Mouse (Mus musculus): Measurements from ENCODE around the gene Lsm11. TPM values are rescaled to one million over a fixed set of nuclear protein-coding genes. Genes with fewer than 3 reads are reported as not detected.

Lsm11 gene
- polyA plus RNA-seq, 1 experiment from 2014 or later, result 0.96 TPM

DNA sequence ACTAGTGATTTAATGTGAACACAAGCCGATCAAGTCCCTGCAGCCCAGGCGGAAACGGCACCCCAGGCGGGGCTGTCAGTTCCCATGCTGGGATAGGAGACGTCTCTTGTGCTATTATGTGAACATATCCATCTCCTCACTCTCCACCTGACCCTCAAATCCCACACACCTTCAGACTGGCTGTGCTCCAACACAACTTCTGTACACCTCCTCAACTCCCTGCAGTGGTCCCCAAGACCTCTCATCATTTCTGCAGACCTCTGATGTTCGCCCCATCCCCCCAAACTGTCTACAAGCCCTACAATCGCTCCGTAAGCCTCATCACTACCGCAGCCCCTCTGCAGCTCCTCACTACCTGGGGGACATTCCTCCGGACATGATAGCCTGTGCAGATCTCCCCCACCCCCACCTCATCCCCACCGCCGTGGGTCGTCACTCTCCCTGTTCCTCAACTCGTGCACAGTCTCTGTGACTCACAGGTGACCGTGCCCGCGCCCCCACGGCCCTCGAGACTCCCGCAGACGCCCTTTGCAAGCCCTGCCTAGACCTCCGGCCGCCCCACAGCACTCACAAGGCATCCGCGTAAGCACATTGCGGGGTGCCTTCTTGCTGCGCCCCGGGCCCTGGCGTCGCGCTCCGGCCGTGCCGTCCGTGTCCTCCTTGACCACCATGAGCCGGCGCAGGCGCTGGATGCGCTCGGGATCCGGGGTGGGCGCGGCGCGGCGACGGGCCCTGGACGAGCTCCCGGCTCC lies 668 bp downstream of the Lsm11 start:
- Histone ChIP-seq H3K4me3 (ENCODE audit: inconsistent target) (peak overlapping the region; percentile 57), H3K27ac (no peak overlapping the region), H3K79me2 (ENCODE audit: inconsistent target) (peaks cover 37% of the 10 kb centered on the region), H3K36me3 (ENCODE audit: inconsistent target) (0 out of 2 replicates have a peak, but pooled peaks cover 5% of the 10 kb centered on the region)
- under 1% methylated on average over 49 of the region's 49 CpGs for WGBS (ENCODE audit: missing documents)

DNA sequence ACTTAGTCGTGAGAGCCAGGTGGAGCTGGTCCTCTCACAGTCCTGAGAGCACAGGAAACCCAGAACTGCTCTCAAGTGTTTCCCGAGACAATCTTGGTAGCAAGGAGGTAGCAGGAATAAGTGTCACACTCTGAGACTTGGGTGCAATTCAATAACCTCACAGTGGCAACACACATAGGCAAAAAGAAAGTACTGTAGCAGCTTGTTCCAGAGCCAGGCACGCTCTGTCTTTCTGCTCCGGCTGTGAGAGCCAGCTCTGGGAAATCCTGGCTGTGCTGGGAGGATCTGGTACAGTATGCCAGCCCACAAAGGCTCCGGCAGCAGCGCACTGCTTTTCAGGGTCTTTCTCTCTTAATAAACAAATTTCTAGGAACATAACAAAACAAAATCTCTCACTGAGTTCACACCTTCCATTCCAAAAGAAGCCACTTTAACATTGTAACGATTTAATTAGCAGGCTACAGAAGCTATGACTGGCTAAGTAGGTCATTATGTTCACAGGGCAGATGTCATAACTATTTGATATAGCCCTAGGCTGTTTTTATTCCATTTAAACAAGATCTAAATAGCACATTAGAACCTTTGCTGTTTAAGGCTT lies 1.5 kb downstream of the Lsm11 start:
- Histone ChIP-seq H3K27ac (no peak overlapping the region), H3K79me2 (ENCODE audit: inconsistent target) (peaks cover 37% of the 10 kb centered on the region), H3K4me3 (ENCODE audit: inconsistent target) (peak overlapping the region; percentile 57; the same call in 1 of the 2 replicates), H3K36me3 (ENCODE audit: inconsistent target) (no peaks in the 10 kb centered on the region)
- WGBS (ENCODE audit: missing documents), result 87% methylated on average over 7 of the region's 7 CpGs

DNA sequence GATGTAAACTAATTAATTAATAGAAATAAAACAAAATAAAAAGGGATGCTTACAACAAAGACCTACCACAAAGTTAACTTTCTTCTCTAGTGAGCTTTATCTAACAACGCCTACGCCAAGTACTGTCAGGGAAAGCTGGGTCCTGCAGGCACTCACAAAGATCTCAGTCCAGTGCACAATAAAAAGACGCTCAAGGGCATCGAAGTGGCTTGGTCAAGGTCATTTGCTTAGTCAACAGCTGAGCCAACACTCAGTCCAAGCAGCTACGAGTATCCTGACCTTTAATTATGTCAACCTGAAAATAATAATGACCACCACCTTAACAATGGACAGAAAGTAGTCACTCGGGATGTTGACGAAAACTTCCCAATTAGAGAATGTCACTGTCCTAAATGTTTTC lies 2.5 kb downstream of the Lsm11 start:
- Histone ChIP-seq H3K36me3 (ENCODE audit: inconsistent target) (no peaks in the 10 kb centered on the region), H3K79me2 (ENCODE audit: inconsistent target) (peaks cover 37% of the 10 kb centered on the region), H3K4me3 (ENCODE audit: inconsistent target) (no peak overlapping the region), H3K27ac (no peak overlapping the region)
- 93% methylated on average over 7 of the region's 7 CpGs for WGBS (ENCODE audit: missing documents)

DNA sequence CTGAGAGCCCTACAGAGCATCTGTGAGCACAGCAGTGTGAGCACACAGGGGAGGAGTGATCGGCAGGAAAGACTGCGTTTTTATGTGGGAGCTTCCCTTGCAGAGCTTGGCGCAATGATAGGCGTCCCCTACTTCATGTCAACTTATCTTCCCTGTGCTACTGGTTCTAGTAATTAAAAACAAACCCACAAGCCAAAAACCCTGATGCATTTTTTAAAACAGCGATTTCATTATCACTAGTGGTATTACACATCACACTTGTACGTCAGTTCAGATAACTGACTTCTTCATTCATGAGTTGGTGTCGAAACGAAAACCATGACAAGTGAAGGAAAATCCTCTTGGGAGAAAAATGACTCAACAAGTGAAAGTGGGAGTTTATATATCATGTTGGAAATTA lies 5.8 kb downstream of the Lsm11 start:
- WGBS (ENCODE audit: missing documents), result 93% methylated on average over 8 of the region's 8 CpGs
- no peak overlapping the region for H3K27ac ChIP-seq
- H3K4me3 ChIP-seq (ENCODE audit: inconsistent target), result no peak overlapping the region
- peaks cover 33% of the 10 kb centered on the region for H3K79me2 ChIP-seq (ENCODE audit: inconsistent target)
- H3K36me3 ChIP-seq (ENCODE audit: inconsistent target), result peaks cover 3% of the 10 kb centered on the region; the same call in 1 of the 2 replicates

DNA sequence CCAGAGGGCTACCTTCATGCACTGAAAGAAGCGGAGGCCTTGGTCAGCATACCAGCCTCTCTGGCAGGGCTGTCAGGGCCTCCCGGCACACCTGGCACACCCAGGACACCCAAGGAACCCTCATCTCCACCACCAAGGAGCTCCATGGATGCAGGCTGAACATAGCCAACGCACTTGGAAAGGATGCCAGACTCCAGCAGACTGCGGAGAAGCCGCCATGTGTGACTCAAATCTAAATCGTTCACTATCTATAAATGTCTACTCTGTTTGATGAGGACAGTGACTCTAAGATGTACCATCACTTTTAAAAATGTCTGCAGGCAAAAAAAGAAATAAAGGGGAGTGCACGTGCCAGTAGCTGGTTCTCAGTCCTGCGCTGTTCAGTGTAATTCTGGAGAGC lies 7.3 kb downstream of the Lsm11 start:
- Histone ChIP-seq H3K4me3 (ENCODE audit: inconsistent target) (no peak overlapping the region), H3K79me2 (ENCODE audit: inconsistent target) (peaks cover 19% of the 10 kb centered on the region), H3K27ac (no peak overlapping the region), H3K36me3 (ENCODE audit: inconsistent target) (peaks cover 11% of the 10 kb centered on the region; the same call in 1 of the 2 replicates)
- 99% methylated on average over 8 of the region's 8 CpGs for WGBS (ENCODE audit: missing documents)

DNA sequence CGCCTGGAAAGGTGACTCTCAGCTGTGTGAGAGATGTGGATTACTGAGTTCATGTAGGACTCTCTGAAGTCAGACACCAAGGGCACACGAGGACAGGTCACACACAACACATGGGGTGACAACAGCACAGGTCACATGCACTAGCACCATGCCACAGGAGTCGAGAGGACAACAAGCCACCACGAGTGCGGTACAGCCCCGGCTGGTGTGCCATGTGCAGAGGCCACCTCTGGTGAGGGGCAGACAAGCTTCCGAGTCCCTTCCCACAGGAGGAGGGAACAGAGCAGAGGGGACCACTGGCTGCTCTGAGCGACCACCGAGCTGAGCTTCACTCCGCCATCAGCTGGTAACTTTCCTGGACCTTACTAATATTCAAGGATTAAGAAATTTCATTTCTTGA lies 12.0 kb downstream of the Lsm11 start:
- Histone ChIP-seq H3K4me3 (ENCODE audit: inconsistent target) (no peak overlapping the region), H3K79me2 (ENCODE audit: inconsistent target) (no peaks in the 10 kb centered on the region), H3K36me3 (ENCODE audit: inconsistent target) (peaks cover 11% of the 10 kb centered on the region; the same call in 1 of the 2 replicates), H3K27ac (no peak overlapping the region)
- 97% methylated on average over 10 of the region's 10 CpGs for WGBS (ENCODE audit: missing documents)

DNA sequence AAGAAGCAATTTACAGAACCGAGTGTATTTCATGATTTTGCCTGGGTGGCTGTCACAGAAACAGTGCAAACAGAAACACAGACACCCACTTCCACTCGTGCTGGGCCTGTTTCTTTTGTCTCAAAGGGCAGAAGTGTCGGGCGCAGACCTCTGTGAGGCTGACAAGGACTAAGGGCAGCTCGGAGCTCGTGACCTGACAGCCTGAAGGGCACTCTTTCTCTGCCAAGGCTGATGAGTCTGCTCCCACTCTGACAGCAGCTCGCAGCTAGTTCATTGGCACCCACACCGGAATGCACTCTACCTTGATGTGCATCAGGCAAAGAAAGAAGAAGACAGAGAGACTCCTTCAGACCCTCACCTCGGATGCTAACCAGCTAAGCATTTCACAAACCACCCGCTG lies 15.2 kb downstream of the Lsm11 start:
- Histone ChIP-seq H3K27ac (no peak overlapping the region), H3K36me3 (ENCODE audit: inconsistent target) (peaks cover 11% of the 10 kb centered on the region; the same call in 1 of the 2 replicates), H3K79me2 (ENCODE audit: inconsistent target) (no peaks in the 10 kb centered on the region), H3K4me3 (ENCODE audit: inconsistent target) (no peak overlapping the region)
- 92% methylated on average over 10 of the region's 10 CpGs for WGBS (ENCODE audit: missing documents)

DNA sequence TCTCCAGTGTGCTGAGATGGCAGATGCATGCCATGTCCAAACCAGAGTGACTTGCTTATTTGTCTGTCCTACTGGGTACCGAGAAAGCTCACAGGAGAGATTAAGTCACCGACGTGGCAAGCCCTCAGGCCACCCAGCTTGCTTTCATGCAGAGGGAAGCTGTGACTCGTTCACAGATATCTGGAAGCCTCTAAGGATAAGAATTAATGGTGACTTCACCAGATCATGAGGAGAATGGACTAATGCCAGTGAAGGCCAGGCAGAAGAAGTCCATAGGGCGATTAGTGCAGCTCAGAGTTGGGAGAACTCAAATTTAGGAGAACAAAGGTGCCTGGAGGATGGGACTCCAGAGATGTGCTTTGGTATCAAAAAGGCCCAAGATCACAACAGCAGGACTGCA lies 17.3 kb downstream of the Lsm11 start:
- H3K27ac ChIP-seq, result no peak overlapping the region
- H3K36me3 ChIP-seq (ENCODE audit: inconsistent target), result no peaks in the 10 kb centered on the region
- WGBS (ENCODE audit: missing documents), result 82% methylated on average over 5 of the region's 5 CpGs
- H3K79me2 ChIP-seq (ENCODE audit: inconsistent target), result no peaks in the 10 kb centered on the region
- H3K4me3 ChIP-seq (ENCODE audit: inconsistent target), result no peak overlapping the region

DNA sequence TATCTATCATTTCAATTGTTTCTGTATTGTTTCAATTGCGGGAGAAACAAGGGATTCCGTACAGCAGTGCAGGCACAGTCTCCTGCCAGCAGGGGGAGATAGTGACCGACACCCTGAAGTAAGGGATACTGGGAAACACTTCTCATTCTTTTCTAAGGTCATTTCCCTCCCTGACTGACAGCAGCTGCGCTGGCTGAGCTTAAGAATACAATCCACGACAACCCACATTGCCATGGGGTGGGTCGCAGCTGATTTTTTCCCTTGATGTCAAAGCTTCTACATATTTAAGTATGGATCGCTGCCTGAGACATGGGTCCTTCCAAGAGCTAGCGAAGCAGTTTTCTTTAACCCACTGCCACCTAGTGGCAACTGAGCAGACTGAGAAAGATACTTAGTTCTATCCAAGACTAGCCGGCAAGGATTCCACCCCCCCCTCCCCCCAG lies 18.1 kb downstream of the Lsm11 start:
- no peaks in the 10 kb centered on the region for H3K79me2 ChIP-seq (ENCODE audit: inconsistent target)
- peak overlapping the region; percentile 18; the same call in 1 of the 2 replicates for H3K4me3 ChIP-seq (ENCODE audit: inconsistent target)
- H3K27ac ChIP-seq, result no peak overlapping the region
- H3K36me3 ChIP-seq (ENCODE audit: inconsistent target), result no peaks in the 10 kb centered on the region
- 1% methylated on average over 9 of the region's 9 CpGs for WGBS (ENCODE audit: missing documents)

DNA sequence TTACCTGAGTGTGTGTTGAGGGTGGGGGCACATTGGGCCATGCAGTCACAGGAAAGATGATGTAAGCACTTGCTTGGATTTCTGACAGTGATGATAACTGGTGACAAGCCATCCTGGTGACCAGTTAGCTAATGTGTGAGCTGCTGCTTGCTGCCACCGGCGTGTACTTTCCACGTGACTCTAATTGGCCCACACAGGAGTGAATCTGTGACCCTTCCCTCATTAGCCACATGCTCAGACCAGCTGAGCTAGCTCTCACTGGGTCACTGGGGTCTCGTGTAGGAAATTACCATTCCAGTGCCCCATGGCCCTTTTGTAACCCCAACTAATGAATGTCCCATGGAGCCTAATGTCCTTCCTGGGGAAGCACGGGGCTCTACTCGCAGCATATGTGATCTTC lies 19.3 kb downstream of the Lsm11 start:
- 95% methylated on average over 6 of the region's 6 CpGs for WGBS (ENCODE audit: missing documents)
- Histone ChIP-seq H3K27ac (no peak overlapping the region), H3K4me3 (ENCODE audit: inconsistent target) (no peak overlapping the region), H3K36me3 (ENCODE audit: inconsistent target) (no peaks in the 10 kb centered on the region), H3K79me2 (ENCODE audit: inconsistent target) (no peaks in the 10 kb centered on the region)

DNA sequence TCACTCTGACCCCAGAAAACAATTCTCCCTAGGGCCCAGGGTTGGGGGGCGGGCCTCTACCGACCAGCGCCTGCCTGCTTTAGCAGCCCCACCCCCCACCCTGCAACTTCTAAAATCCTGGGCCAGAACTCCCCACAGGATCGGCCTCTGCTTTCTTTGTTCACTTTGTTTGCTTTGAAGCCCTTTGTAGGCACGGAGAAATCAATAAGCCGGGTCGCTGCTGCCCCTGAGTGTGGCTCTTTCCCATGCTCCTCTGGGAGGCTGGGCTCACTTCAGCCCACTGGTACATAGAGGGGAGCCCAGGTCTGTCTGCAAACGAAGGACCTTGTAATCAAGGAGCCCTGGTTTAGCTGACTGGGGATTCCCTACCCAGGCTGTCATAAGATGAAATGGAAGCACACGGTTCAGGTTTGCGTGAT lies 23.2 kb downstream of the Lsm11 start:
- Histone ChIP-seq H3K4me3 (ENCODE audit: inconsistent target) (no peak overlapping the region), H3K27ac (no peak overlapping the region), H3K36me3 (ENCODE audit: inconsistent target) (no peaks in the 10 kb centered on the region), H3K79me2 (ENCODE audit: inconsistent target) (no peaks in the 10 kb centered on the region)
- WGBS (ENCODE audit: missing documents), result 62% methylated on average over 10 of the region's 10 CpGs

DNA sequence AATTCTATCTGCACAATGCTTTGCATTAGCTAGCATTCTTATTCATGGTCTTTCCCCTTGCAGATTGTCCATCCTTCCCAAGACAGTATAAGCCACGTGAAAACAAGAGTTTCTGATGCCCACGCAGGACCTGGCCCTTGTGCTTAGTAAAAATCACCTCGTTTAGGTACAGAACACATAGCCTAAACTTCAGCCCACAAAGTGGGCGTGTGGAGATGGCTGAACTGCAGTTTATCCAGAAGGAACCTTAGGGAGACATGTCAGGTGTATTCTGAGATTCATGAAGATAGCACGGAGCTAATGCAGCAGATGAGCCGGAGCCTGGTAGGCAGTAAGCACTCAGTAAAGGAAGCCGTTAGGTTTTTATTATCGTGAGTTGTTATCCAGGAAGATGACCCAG lies 23.7 kb downstream of the Lsm11 start:
- no peak overlapping the region for H3K27ac ChIP-seq
- WGBS (ENCODE audit: missing documents), result 83% methylated on average over 8 of the region's 8 CpGs
- H3K36me3 ChIP-seq (ENCODE audit: inconsistent target), result no peaks in the 10 kb centered on the region
- no peaks in the 10 kb centered on the region for H3K79me2 ChIP-seq (ENCODE audit: inconsistent target)
- no peak overlapping the region for H3K4me3 ChIP-seq (ENCODE audit: inconsistent target)

DNA sequence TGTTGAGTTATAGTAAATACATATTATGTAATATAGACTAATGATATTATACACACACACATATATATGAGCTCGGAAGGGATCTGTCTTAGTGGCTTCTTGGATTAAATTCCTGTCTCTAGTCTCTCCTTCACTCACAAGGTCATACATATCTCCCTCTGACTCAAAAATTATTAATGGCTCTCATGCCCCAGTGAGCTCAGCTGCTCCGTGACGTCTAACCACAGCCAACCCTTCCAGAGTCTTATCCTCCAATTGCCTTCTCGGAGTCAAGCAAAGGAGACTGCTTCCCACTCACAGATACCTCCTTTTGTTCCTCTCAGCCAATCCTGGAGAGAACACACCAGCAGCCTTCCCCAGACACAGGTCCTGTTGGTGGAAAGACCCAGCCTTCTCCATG lies 25.9 kb downstream of the Lsm11 start:
- H3K27ac ChIP-seq, result no peak overlapping the region
- H3K4me3 ChIP-seq (ENCODE audit: inconsistent target), result no peak overlapping the region
- WGBS (ENCODE audit: missing documents), result 89% methylated on average over 4 of the region's 4 CpGs
- H3K79me2 ChIP-seq (ENCODE audit: inconsistent target), result no peaks in the 10 kb centered on the region
- no peaks in the 10 kb centered on the region for H3K36me3 ChIP-seq (ENCODE audit: inconsistent target)

DNA sequence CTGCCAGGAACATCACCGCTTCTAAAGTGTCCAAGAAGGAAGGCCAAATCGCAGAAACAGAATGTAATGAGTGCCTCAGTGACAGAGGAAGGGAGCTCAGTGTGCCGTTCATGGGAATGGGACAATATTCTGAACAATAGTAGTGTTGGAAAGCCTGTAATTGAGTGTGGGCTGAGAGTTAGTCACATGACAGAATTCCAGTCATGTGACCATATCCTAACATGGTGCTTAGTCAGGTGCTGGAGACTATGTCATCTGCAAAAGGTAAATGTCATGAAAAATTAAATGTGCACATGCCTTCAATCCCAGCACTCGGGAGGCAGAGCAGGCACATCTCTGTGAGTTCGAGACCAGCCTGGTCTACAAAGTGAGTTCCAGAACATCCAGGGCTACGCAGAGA lies 26.7 kb downstream of the Lsm11 start:
- Histone ChIP-seq H3K79me2 (ENCODE audit: inconsistent target) (no peaks in the 10 kb centered on the region), H3K36me3 (ENCODE audit: inconsistent target) (no peaks in the 10 kb centered on the region), H3K27ac (no peak overlapping the region), H3K4me3 (ENCODE audit: inconsistent target) (no peak overlapping the region)
- 97% methylated on average over 4 of the region's 6 CpGs for WGBS (ENCODE audit: missing documents)

DNA sequence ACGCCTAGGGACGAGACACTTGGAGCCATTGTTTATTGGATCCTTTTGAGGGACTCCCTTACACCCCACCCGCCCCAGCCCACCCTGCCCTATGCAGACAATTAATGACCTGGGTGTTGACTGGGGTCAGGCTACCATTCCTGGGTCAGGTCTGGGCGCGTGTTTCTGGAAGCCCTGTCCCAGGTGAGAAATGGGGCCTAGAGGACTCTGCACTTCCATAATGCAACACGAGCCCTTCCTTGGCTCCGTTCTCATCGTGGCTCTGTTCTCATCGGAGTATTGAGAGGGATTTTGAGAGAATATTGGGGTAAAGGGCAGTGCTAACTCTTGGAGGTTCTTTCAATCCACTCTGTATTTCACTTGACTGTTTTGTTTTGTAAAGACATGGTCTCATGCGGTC lies 28.5 kb downstream of the Lsm11 start:
- Histone ChIP-seq H3K36me3 (ENCODE audit: inconsistent target) (no peaks in the 10 kb centered on the region), H3K27ac (no peak overlapping the region), H3K4me3 (ENCODE audit: inconsistent target) (no peak overlapping the region), H3K79me2 (ENCODE audit: inconsistent target) (no peaks in the 10 kb centered on the region)
- WGBS (ENCODE audit: missing documents), result 92% methylated on average over 10 of the region's 10 CpGs
